Mouse (Mus musculus): ENCODE measurements around the gene Hdac4.

DNA sequence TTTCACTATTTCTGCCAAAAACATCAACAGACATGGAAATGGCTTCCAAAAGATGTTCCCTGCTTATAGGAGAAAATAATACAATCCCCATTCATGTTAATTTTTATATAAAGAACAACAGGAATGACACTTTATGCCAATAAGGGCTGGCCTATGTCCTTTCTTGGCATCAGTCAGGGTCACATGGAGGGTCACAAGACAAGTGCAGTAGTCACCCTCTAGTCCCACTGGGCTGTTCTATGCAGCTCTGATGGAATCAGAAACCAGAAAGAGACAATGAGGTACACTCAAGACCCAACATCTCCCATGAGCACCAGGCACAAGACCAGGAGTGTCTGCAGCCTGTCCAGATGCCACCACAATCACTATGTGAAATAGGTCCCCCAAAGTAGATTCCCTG, 91.5 kb downstream of the Hdac4 start:
- TF ChIP-seq CTCF (IDR thresholded peaks at IDR 0.05; ENCODE audit: borderline replicate concordance, insufficient read depth, low read length) (no peak), POLR2A (IDR thresholded peaks at IDR 0.05; ENCODE audit: low read depth, low read length) (no peak)
